Mouse (Mus musculus) fibroblast of lung, adult 2 months (primary cell): ENCODE measurements around the gene Sspo.
A peak's percentile ranks its signal among the peaks of the same experiment; 100 is the strongest.
"Not testable (repeated sequence)": the region's sequence is repeated elsewhere in the genome, so short reads cannot be mapped to it uniquely, and the experiment has no call there.

ENCODE experiments used
- DNase-seq: peaks from one replicate; pipeline ENCODE4 v3.0.0-alpha.2; 2011; ENCODE audit warnings: low read depth

Gene Sspo

DNA sequence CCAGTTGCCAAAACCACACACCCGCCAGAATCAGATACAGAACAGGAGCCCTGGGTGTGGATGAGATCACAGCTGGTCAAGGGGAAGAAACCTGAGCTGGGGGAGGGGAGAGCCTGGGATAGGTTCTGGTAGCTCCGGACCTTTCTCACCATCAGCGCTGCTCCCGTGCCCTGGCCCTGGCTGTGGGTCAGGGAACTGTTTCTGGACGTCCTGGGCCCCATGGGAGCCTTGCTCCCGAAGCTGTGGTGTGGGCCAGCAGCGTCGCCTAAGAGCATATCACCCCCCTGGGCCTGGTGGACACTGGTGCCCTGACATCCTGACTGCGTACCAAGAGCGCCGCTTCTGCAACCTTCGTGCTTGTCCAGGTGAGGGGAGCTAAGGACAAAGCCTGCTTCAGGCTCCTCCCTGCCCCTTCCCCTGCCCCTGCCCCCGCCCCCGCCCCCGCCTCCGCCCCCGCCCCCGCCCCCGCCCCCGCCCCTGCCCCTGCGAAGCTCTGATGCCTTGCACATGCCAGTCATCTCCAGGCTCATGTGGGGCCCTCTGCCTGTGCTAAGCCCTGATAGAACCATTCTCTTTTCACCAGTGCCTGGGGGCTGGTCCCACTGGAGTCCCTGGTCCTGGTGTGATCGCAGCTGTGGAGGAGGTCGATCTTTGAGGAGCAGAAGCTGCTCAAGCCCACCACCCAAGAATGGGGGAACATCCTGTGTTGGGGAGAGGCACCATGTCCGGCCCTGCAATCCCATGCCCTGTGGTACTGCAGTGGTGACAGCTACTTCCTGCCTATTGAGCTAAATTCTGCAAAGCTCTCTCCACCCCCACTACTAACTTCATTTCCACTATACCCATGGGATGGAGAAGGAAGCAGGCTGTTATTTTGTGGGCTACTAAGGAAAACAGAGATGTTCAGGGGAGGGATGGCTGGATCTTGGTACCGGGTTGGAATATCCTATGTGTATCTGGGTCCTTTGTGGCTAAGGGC is 40.0 kb downstream of the Sspo start:
- no peak for DNase-seq

- no peak for DNase-seq
Observed at GRCm38 (mm10) chr6:48489741-48490140, 41.7 kb downstream of the Sspo start.

GRCm38 (mm10) chr6:48491361-48491760 is 43.3 kb downstream of the Sspo start:
- DNase-seq: no peak

- DNase-seq: no peak
Observed at GRCm38 (mm10) chr6:48493136-48493730, 45.2 kb downstream of the Sspo start.

DNA sequence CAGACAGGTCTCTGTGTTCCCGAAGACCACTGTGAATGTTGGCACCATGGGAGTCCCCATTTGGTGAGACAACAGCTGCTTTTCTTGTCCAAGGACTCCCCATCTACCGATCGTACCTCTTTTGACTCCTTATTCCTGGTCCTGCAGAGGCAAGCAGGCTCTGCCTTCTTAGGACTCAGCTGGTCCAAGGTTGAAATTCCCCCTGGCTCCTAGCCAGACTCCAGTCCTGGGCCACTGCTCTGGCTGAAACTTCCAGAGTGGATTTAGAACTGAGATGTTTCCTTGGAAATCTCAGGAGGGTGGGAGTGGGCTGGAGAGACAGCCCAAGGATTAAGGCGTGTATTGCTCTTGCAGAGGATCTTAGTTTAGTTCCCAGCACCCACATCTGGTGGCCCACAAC is 49.5 kb downstream of the Sspo start:
- DNase-seq: no peak

DNA sequence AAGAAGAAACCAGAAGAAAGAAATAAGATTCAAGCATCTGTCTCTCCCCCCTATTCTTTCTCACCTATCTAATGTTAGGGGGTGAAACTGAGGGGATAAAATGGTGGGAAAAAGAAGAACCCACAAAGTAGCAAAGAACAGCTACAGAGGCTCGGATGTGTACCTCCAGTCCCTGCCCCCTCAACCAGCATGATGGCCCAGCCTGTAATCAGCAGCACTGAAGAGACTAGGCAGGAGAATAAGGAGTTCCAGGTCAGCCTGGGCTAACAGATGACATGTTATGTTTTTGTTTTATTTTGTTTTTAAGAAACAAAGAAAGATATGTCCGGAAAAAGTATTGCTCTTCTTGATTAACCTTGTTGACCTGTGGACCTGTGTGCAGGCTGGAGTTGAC is 55.8 kb downstream of the Sspo start:
- no peak for DNase-seq

DNA sequence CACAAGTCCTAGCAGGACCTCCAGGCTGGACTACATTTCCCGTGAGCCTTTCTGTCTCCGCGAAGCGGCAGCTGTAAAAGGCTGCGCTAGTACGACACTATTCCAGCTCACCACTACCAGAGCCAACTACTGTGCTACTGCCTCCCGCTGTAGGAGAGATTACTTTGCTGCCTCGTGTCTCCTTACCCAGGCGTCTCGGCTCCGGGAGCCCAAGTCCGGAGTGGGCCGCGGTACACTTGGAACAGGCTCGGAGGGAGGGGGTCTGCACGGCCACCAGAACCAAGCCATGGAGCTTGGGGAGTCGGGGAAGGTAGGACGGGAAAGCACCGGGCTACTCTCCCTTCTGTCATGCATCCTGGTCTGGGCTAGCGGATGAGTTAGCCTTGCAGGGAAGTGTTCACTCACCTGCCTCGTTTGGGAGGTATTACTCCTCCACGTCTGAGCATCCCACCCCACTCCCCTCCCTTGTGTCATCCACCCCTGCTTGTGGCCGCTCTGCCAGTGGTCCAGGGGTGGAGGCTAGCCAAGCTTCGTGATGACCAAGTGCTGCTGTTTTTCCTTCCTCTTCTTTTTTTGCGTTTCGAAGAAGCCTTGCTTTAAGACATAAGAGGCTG is 56.3 kb downstream of the Sspo start:
- peak; percentile 72 for DNase-seq

- no peak for DNase-seq
Observed at GRCm38 (mm10) chr6:48508087-48508486, 60.1 kb downstream of the Sspo start.

DNA sequence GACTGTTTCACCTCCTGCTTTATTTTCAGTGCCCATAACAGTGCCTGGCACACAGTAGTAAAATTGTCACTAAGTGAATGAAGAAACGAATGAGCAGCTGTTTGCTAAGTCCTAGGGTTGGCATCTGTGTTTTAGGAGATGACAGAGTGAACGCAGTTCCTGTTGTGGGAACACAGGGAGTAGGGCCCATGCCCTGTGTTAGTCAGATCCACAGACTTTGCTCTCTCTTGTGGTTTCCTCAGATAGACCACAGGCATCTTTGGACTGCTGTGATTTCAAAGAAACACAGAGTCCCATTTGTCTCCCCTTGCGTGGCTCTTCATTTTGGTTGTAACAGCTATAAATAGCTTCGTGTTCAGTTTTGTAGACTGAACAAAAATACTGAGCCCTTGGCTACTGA is 62.4 kb downstream of the Sspo start:
- DNase-seq: peak; percentile 73

DNA sequence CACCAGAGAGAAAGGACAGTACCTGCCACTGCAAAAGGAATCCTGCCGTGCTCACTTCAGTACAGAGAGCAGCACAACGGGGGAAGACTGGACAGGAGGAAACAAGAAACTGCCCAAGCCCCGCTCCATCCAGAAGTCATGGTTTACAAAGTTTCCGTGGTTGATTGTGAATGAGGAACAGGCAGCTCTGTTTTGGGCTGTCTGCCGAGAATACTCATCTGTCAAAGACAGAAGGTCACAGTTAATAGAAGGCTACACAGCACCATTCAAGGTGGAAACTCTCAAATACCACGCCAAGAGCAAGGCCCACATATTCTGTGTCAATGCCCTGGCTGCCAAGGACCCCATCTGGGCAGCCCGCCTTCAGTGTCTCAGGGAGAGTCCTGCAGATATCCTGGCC is 63.8 kb downstream of the Sspo start:
- DNase-seq: no peak

- DNase-seq: not testable (repeated sequence)
Observed at GRCm38 (mm10) chr6:48524882-48525281, 76.9 kb downstream of the Sspo start.

DNA sequence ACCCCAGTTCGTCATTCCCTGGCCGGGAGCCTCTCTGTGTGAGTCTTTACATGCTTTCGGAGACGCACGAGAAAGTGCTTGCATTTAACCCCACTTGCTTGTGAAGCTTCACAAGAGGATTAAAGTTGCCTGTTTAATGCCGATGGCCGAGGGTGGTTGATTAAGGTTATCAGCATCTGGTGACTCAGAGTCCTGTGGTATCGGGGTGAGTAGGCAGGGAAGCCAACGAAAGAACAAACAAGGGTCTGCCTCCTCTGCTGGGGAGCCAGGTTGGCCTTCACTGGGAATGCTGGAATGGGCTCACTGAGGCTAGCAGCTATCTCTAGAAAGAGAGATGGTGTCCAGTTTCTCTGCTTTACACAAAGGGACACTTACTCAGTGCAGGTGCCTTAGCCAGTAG is 79.9 kb downstream of the Sspo start:
- DNase-seq: no peak

GRCm38 (mm10) chr6:48529261-48529660 is 81.2 kb downstream of the Sspo start:
- DNase-seq: no peak

- DNase-seq: no peak
Observed at GRCm38 (mm10) chr6:48529871-48530440, 81.9 kb downstream of the Sspo start.

GRCm38 (mm10) chr6:48530862-48531261 is 82.8 kb downstream of the Sspo start:
- no peak for DNase-seq

- no peak for DNase-seq
Observed at GRCm38 (mm10) chr6:48533475-48533874, 85.4 kb downstream of the Sspo start.

DNA sequence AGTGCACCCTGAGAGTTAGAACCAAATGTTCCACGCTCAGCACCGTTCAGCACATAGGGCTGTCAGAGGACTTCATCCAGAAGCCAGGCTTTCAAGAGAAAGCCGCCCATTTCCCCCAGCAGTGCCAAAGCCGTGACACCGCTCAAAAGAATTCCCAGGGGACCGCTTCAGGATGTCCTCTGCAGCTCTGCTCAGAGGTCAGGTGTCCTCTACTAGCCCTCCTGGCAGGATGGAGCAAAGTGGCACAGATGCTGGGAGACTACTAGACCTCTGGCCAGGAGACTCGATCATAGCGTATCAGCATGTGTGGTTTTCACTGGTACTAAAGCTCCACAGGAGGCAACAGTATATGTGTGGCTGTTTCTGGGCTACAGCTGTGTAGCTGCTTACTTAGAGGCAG is 86.9 kb downstream of the Sspo start:
- DNase-seq: no peak

- no peak for DNase-seq
Observed at GRCm38 (mm10) chr6:48536091-48536490, 88.1 kb downstream of the Sspo start.

DNA sequence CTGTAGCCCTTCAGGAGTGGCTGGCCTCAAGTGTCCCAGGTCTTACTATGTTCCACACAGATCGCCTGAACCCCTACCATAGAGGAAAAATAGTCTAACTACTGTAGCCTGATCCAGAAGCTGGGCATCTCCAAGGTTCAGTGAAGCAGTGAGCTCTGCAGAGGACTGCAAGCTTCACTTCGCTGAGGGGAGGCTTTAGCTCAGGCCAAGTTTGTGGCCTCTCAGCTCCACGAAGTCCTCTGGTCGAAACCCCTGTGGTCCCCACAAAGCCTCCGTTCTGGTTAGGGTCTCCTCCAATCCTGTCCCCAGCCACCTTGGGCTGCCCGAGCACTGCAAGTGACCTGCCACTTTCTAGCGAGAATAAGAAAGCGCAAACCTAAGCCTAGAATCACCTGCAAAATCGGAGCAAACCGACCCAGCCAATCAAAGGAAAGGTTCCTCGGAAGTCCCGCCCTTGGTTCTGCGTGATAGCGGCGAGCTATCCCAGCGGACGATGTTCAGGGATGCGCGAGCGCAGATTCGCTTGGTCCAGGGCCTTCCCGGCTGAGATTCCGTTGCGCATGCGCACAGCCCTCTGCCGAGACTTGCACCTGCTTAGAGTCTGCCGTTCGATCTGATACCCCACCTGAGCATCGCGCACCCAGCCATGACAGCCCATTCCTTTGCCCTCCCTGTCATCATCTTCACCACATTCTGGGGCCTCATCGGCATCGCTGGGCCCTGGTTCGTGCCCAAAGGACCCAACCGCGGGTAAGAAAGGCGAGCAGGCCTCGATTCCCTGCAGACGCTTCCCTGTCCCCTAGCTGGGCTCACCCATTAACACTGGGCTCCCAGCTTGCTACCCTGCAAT is 89.3 kb downstream of the Sspo start, which contains the start of gene Atp6v0e2:
TSS of gene Atp6v0e2 (plus strand) at position 511 of the 850 bp plus-strand sequence.
- no peak for DNase-seq

DNA sequence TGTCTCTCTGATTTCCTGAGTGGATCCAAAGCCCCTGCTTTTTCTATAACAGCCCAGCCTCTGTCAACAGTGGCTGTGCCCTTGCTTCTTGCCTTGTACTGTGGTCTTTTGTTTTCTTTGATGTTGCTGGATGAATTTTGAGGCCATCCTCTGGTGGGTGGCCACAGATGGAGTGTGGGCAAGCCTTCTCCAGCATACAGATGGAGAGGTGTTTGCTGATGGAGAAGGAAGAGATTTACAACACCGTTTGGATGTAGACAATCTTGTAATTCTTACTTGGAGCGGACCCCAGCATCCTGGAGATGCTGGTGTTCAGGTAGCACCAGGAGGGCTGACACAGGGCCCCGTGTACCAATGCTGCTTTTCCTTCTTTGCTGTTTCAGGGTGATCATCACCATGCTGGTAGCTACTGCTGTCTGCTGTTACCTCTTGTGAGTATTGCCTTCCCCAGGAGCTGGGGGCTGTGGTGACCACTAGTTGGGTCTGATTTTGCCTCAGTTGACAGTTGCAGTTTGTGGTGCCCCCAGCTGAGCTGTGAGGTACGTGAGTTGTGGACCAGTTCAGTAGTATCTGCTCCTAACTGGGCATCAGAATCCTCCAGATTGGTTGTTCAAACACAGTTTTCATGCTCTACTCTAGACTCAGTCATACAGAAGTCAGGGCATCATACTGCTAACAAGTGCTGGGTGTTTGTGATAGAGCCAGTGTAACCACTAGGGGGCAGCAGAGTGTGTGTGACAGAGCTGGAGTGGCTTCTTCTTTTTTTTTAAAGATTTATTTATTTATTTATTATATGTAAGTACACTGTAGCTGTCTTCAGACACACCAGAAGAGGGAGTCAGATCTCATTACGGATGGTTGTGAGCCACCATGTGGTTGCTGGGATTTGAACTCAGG is 91.1 kb downstream of the Sspo start:
- no peak for DNase-seq

DNA sequence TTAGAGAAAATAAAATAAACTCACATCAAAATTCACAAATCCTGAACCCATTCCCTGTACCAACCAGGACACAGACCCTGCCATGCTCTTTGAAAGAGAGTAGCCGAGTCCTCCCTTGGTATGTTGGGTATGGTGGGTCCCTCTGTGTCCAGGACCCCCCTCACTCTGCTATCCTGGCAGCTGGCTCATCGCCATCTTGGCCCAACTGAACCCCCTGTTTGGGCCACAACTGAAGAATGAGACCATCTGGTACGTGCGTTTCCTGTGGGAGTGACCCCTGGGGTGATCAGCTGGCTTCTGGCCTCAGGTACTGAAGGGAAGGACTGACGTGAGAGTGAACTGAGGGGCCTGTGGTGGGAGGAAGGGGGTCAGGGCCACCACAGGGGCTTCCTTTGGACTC is 91.8 kb downstream of the Sspo start:
- DNase-seq: no peak
